Mouse (Mus musculus) spleen, postnatal 10 days (tissue): Measurements from ENCODE around the gene Elof1.
"Not testable (repeated sequence)": the region's sequence is repeated elsewhere in the genome, so short reads cannot be mapped to it uniquely, and the experiment has no call there.

ENCODE experiments used
- DNase-seq, 2 experiments: peaks; one replicate each; pipeline ENCODE4 v3.0.0; 2021 to 2022; ENCODE audit warnings: low spot score in 2 of 2

The Elof1 gene

GRCm38 (mm10) chr9:22095854-22096307 lies 21.1 kb downstream of the Elof1 start:
- DNase-seq, result peak; percentile 69 to 90

GRCm38 (mm10) chr9:22092746-22093145 lies 24.2 kb downstream of the Elof1 start:
- DNase-seq, result no peak

- DNase-seq, result no peak
Observed at GRCm38 (mm10) chr9:22089986-22090385, 27.0 kb downstream of the Elof1 start.

GRCm38 (mm10) chr9:22089281-22089680 lies 27.7 kb downstream of the Elof1 start:
- no peak for DNase-seq

GRCm38 (mm10) chr9:22087034-22087618 lies 29.8 kb downstream of the Elof1 start:
- DNase-seq, result no peak

GRCm38 (mm10) chr9:22086012-22086411 lies 31.0 kb downstream of the Elof1 start:
- DNase-seq, result no peak

GRCm38 (mm10) chr9:22085022-22085834 lies 31.7 kb downstream of the Elof1 start, which contains the start of gene Ecsit:
Gene Ecsit, minus strand, starts transcription at chr9:22085438.
- DNase-seq, result peak; percentile 87 to 92

GRCm38 (mm10) chr9:22084667-22085021 lies 32.3 kb downstream of the Elof1 start:
- DNase-seq, result no peak

GRCm38 (mm10) chr9:22076223-22076622 lies 40.7 kb downstream of the Elof1 start:
- no peak for DNase-seq

- not testable (repeated sequence) for DNase-seq
Observed at GRCm38 (mm10) chr9:22075778-22076177, 41.2 kb downstream of the Elof1 start.

- no peak for DNase-seq
Observed at GRCm38 (mm10) chr9:22072276-22072675, 44.7 kb downstream of the Elof1 start.

- peak; percentile 90 to 97 for DNase-seq
Observed at GRCm38 (mm10) chr9:22070791-22071573, 46.0 kb downstream of the Elof1 start, which contains the start of the genes Gm49318 and Zfp653. Gene Gm49318, minus strand, starts transcription at chr9:22071259. Gene Zfp653, minus strand, starts transcription at chr9:22071376.

- DNase-seq, result no peak
Observed at GRCm38 (mm10) chr9:22069881-22070553, 47.0 kb downstream of the Elof1 start.

GRCm38 (mm10) chr9:22067195-22067594 lies 49.8 kb downstream of the Elof1 start:
- no peak for DNase-seq

- DNase-seq, result peak; percentile 61 to 81
Observed at GRCm38 (mm10) chr9:22066433-22066832, 50.5 kb downstream of the Elof1 start.

GRCm38 (mm10) chr9:22065642-22066041 lies 51.3 kb downstream of the Elof1 start:
- no peak for DNase-seq

GRCm38 (mm10) chr9:22064341-22064740 lies 52.6 kb downstream of the Elof1 start:
- no peak for DNase-seq
